Mouse (Mus musculus) liver, embryonic 12.5 days (tissue): ENCODE data around the gene Cyb5r1. TPM values are rescaled to one million over a fixed set of nuclear protein-coding genes. Genes with fewer than 3 reads are reported as not detected.
"Not testable (repeated sequence)": the region's sequence is repeated elsewhere in the genome, so short reads cannot be mapped to it uniquely, and the experiment has no call there.

Experiments
- ATAC-seq: fragments of 200-750 bp; cut with Nextera tagmentation; 2 replicates; pipeline ENCODE4 v1.8.0; 2017; ENCODE audit warnings: moderate number of reproducible peaks, mild to moderate bottlenecking, moderate library complexity
- H3K27ac ChIP-seq: fragments of 300-500 bp; sonication (generic); 2 replicates; pipeline ENCODE4 v1.5.1; 2016; ENCODE audit warnings: mild to moderate bottlenecking
- H3K27me3 ChIP-seq: fragments of 300-500 bp; sonication (generic); replicated peaks from 2 replicates; pipeline ENCODE4 v1.6.1; 2016; ENCODE audit warnings: mild to moderate bottlenecking, moderate library complexity
- H3K36me3 ChIP-seq: fragments of 300-500 bp; sonication (generic); 2 replicates; pipeline ENCODE4 v1.6.1; 2016; ENCODE audit warnings: mild to moderate bottlenecking, moderate library complexity
- H3K4me1 ChIP-seq: fragments of 300-500 bp; sonication (generic); 2 replicates; pipeline ENCODE4 v1.6.1; 2016
- H3K4me2 ChIP-seq: fragments of 300-500 bp; sonication (generic); 2 replicates; pipeline ENCODE4 v1.6.1; 2016; ENCODE audit warnings: mild to moderate bottlenecking, moderate library complexity
- H3K4me3 ChIP-seq: fragments of 300-500 bp; sonication (generic); 2 replicates; pipeline ENCODE4 v1.5.1; 2016; ENCODE audit warnings: mild to moderate bottlenecking, moderate library complexity
- H3K9ac ChIP-seq: fragments of 300-500 bp; sonication (generic); 2 replicates; pipeline ENCODE4 v1.6.1; 2016; ENCODE audit warnings: mild to moderate bottlenecking, moderate library complexity
- H3K9me3 ChIP-seq: fragments of 300-500 bp; sonication (generic); replicated peaks from 2 replicates; pipeline ENCODE4 v1.6.1; 2016; ENCODE audit warnings: mild to moderate bottlenecking, moderate library complexity
- WGBS: fragments of 180-500 bp; shearing (Covaris S2); methylation state at CpG from one replicate; pipeline ENCODE4 v1.1.7; 2016; ENCODE audit not compliant: insufficient replicate concordance; 5-methylcytosine and 5-hydroxymethylcytosine counted together
- polyA plus RNA-seq: library from polyadenylated mRNA; unstranded; fragments of >200 nt; fragmentation: Nextera tagmentation; extraction: Ambion mirVana; gene quantifications from 2 replicates; pipeline ENCODE4 v1.2.1, GENCODE M21; 2016

Cyb5r1 gene
- polyA plus RNA-seq, 1 experiment from 2014 or later, result 24.8 TPM

GRCm38 (mm10) chr1:134415168-134415831 is 9.9 kb downstream of the Cyb5r1 start, which contains the start of gene Adipor1:
Gene Adipor1 (plus strand): TSS chr1:134415378.
- peaks cover 52% of the 10 kb centered on the region for H3K4me1 ChIP-seq
- WGBS, result under 1% methylated on average over 51 of the region's 77 CpGs
- H3K4me3 ChIP-seq, result peak within 1 kb of the TSS; percentile 93
- ATAC-seq, result peak; percentile 98
- H3K36me3 ChIP-seq, result peaks cover 27% of the 10 kb centered on the region
- peak within 1 kb of the TSS; percentile 97 for H3K27ac ChIP-seq
- peak within 1 kb of the TSS; percentile 74 for H3K4me2 ChIP-seq
- no peaks in the 10 kb centered on the region for H3K9me3 ChIP-seq
- H3K9ac ChIP-seq, result peak within 1 kb of the TSS; percentile 94
- no peaks in the 10 kb centered on the region for H3K27me3 ChIP-seq

GRCm38 (mm10) chr1:134418414-134418975 is 13.1 kb downstream of the Cyb5r1 start:
- Histone ChIP-seq H3K36me3 (peaks cover 17% of the 10 kb centered on the region), H3K4me2 (peak overlapping the region; percentile 74), H3K9me3 (no peaks in the 10 kb centered on the region), H3K27ac (peak overlapping the region; percentile 79), H3K4me3 (peak overlapping the region; percentile 93), H3K4me1 (peaks cover 82% of the 10 kb centered on the region), H3K27me3 (no peaks in the 10 kb centered on the region), H3K9ac (peak overlapping the region; percentile 50)
- 46% methylated on average over 2 of the region's 2 CpGs for WGBS
- ATAC-seq, result no peak

DNA sequence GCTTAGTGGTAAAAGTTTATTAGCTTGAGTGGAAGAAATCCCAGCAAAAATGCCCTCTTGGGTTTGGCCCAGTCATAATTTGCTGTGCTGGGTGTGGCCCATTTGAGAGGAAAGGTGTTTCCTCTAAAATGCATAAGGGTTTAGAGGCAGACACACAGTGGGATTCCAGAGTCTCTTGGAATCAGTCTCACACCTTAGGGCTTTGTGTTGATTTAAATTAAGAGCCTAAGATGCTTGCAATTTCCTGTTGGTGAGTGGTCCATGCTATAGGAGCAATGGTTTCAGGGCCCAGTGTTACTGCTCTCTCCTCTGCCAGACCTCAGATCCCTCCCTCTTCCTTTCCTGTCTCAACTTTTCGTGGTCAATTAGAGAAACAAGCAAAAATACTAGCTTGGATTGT is 13.8 kb downstream of the Cyb5r1 start:
- peak overlapping the region; percentile 79 for H3K27ac ChIP-seq
- H3K9ac ChIP-seq, result peak overlapping the region; percentile 50

GRCm38 (mm10) chr1:134419751-134420458 is 14.5 kb downstream of the Cyb5r1 start:
- H3K9ac ChIP-seq, result peak overlapping the region; percentile 50
- peak overlapping the region; percentile 93 for H3K4me3 ChIP-seq
- H3K4me2 ChIP-seq, result peak overlapping the region; percentile 74
- ATAC-seq, result no peak
- peak overlapping the region; percentile 79 for H3K27ac ChIP-seq
- peaks cover 31% of the 10 kb centered on the region for H3K36me3 ChIP-seq
- H3K4me1 ChIP-seq, result peaks cover 86% of the 10 kb centered on the region
- H3K9me3 ChIP-seq, result no peaks in the 10 kb centered on the region
- no peaks in the 10 kb centered on the region for H3K27me3 ChIP-seq
- WGBS, result 12% methylated on average over 5 of the region's 5 CpGs

More for the DNA sequence above, 13.8 kb downstream of the Cyb5r1 start:
- WGBS, result 7% methylated on average over 1 of the region's 1 CpGs
- Histone ChIP-seq H3K4me2 (peak overlapping the region; percentile 74), H3K4me1 (peaks cover 86% of the 10 kb centered on the region), H3K36me3 (peaks cover 23% of the 10 kb centered on the region), H3K4me3 (peak overlapping the region; percentile 93), H3K27me3 (no peaks in the 10 kb centered on the region), H3K9me3 (no peaks in the 10 kb centered on the region)
- ATAC-seq, result no peak

DNA sequence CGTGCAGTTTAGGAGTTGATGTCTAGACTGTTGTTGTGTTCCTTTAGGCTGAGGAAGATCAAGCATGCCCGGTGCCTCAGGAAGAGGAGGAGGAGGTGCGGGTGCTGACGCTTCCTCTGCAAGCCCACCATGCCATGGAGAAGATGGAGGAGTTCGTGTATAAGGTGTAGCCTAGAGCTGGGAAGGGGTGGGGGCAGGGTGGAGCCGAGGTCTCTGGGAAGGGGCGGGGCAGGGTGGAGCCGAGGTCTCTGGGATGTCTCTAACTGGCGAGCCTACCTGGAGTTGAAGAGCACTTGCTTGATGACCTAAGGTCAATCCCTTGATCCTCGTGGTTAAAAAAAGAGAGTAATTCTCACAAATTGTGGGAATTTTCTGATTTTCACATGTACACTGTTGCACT is 18.6 kb downstream of the Cyb5r1 start:
- Histone ChIP-seq H3K36me3 (peaks cover 63% of the 10 kb centered on the region), H3K9me3 (no peaks in the 10 kb centered on the region), H3K27me3 (no peaks in the 10 kb centered on the region), H3K4me3 (no peak overlapping the region), H3K4me1 (peaks cover 91% of the 10 kb centered on the region), H3K27ac (peak overlapping the region; percentile 93), H3K4me2 (peak overlapping the region; percentile 56), H3K9ac (peak overlapping the region; percentile 47)
- 25% methylated on average over 10 of the region's 10 CpGs for WGBS
- ATAC-seq, result peak; percentile 77

DNA sequence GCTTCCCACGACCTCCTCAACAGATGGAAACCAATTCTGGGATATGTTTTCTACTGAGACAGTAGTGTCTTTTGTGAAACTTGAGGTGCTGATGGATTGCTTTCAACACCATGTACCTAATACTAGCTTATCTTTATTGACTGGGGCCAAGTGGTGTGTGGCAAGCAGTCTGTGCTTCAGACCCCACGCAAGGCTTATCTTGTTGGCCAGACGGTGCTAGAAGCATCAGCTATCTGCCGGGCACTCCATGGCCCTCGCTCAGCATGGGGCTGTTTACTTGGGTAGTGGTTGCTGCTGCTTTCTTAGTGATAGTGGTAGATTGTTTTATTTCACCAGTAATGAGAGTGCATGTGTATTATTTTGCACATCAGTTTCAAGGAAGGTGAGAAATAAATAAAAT is 20.9 kb downstream of the Cyb5r1 start:
- peak overlapping the region; percentile 63 for H3K4me2 ChIP-seq

DNA sequence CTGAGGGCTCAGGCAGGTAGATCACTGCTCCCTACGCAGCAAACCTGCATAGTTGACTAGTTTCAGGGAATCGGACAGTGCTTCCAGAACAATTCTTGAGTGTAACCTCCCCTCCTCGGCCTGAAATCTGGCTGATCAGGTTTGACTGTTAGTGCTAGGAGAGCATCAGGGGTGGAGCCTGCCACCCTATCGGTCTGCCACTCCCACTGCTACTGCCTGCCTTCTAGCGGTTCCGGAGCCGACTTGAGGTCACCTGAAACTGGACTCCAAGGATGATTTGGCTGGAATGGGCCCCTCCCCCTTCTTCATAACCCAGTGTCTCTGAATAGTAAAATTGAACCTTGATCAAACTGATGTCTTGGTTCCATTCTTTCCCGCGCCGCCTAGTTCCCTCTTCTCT is 27.6 kb downstream of the Cyb5r1 start:
- no peak for ATAC-seq
- Histone ChIP-seq H3K27me3 (no peaks in the 10 kb centered on the region), H3K4me3 (no peak overlapping the region), H3K36me3 (peaks cover 59% of the 10 kb centered on the region), H3K27ac (peak overlapping the region; percentile 47), H3K9ac (no peak overlapping the region), H3K4me2 (no peak overlapping the region), H3K9me3 (no peaks in the 10 kb centered on the region), H3K4me1 (peaks cover 39% of the 10 kb centered on the region)
- 82% methylated on average over 10 of the region's 10 CpGs for WGBS

More for the DNA sequence above, 20.9 kb downstream of the Cyb5r1 start:
- H3K4me3 ChIP-seq, result peak overlapping the region; percentile 4; the same call in 1 of the 2 replicates
- peak; percentile 99 for ATAC-seq
- peaks cover 86% of the 10 kb centered on the region for H3K36me3 ChIP-seq
- peaks cover 76% of the 10 kb centered on the region for H3K4me1 ChIP-seq
- peak overlapping the region; percentile 93 for H3K27ac ChIP-seq
- no peaks in the 10 kb centered on the region for H3K27me3 ChIP-seq
- 17% methylated on average over 5 of the region's 5 CpGs for WGBS
- H3K9ac ChIP-seq, result peak overlapping the region; percentile 51
- H3K9me3 ChIP-seq, result no peaks in the 10 kb centered on the region

- Histone ChIP-seq H3K4me3 (no peak overlapping the region), H3K27me3 (no peaks in the 10 kb centered on the region), H3K36me3 (peaks cover 55% of the 10 kb centered on the region), H3K9me3 (no peaks in the 10 kb centered on the region), H3K9ac (no peak overlapping the region), H3K27ac (peak overlapping the region; percentile 47; the same call in 1 of the 2 replicates), H3K4me2 (no peak overlapping the region), H3K4me1 (peaks cover 36% of the 10 kb centered on the region)
- ATAC-seq, result no peak
- WGBS, result 83% methylated on average over 4 of the region's 4 CpGs
Observed at GRCm38 (mm10) chr1:134433473-134433872, 28.1 kb downstream of the Cyb5r1 start.

GRCm38 (mm10) chr1:134435414-134435813 is 30.1 kb downstream of the Cyb5r1 start:
- Histone ChIP-seq H3K27ac (peak overlapping the region; percentile 31; the same call in 1 of the 2 replicates), H3K9me3 (no peaks in the 10 kb centered on the region), H3K4me1 (peaks cover 33% of the 10 kb centered on the region), H3K4me2 (no peak overlapping the region), H3K27me3 (no peaks in the 10 kb centered on the region), H3K36me3 (peaks cover 36% of the 10 kb centered on the region), H3K9ac (no peak overlapping the region), H3K4me3 (no peak overlapping the region)
- WGBS, result 18% methylated on average over 4 of the region's 4 CpGs
- peak; percentile 55; the same call in 1 of the 2 replicates for ATAC-seq

- Histone ChIP-seq H3K4me3 (no peak overlapping the region), H3K27me3 (no peaks in the 10 kb centered on the region), H3K27ac (no peak overlapping the region), H3K36me3 (no peaks in the 10 kb centered on the region), H3K4me2 (no peak overlapping the region), H3K9me3 (no peaks in the 10 kb centered on the region), H3K9ac (no peak overlapping the region), H3K4me1 (peaks cover 28% of the 10 kb centered on the region)
- no peak for ATAC-seq
- WGBS, result 67% methylated on average over 6 of the region's 6 CpGs
Observed at GRCm38 (mm10) chr1:134440437-134440836, 35.1 kb downstream of the Cyb5r1 start.

- H3K9ac ChIP-seq, H3K9me3 ChIP-seq, H3K36me3 ChIP-seq, H3K4me2 ChIP-seq, H3K4me3 ChIP-seq, H3K27ac ChIP-seq, H3K27me3 ChIP-seq, ATAC-seq: not testable (repeated sequence)
- H3K4me1 ChIP-seq, result peaks cover 26% of the 10 kb centered on the region
- WGBS, result 90% methylated on average over 8 of the region's 10 CpGs
Observed at GRCm38 (mm10) chr1:134441737-134442136, 36.4 kb downstream of the Cyb5r1 start.

GRCm38 (mm10) chr1:134442394-134442793 is 37.0 kb downstream of the Cyb5r1 start:
- Histone ChIP-seq H3K4me2 (no peak overlapping the region), H3K36me3 (no peaks in the 10 kb centered on the region), H3K9me3 (no peaks in the 10 kb centered on the region), H3K4me1 (peaks cover 26% of the 10 kb centered on the region), H3K27me3 (no peaks in the 10 kb centered on the region), H3K9ac (no peak overlapping the region), H3K4me3 (no peak overlapping the region), H3K27ac (no peak overlapping the region)
- ATAC-seq, result peak; percentile 51; the same call in 1 of the 2 replicates
- WGBS, result 86% methylated on average over 3 of the region's 3 CpGs
